Mouse (Mus musculus) bone marrow macrophage, adult 2 months (primary cell): ENCODE data around the gene Gp9.

Experiments used
- CTCF ChIP-seq: IDR thresholded peaks from 2 replicates; pipeline ENCODE4 v1.5.1; 2012; ENCODE audit warnings: low read depth, mild to moderate bottlenecking, low read length, moderate library complexity
- POLR2A ChIP-seq: IDR thresholded peaks from 2 replicates; pipeline ENCODE4 v1.6.1; 2012; ENCODE audit warnings: mild to moderate bottlenecking, low read depth, low read length, borderline replicate concordance

DNA sequence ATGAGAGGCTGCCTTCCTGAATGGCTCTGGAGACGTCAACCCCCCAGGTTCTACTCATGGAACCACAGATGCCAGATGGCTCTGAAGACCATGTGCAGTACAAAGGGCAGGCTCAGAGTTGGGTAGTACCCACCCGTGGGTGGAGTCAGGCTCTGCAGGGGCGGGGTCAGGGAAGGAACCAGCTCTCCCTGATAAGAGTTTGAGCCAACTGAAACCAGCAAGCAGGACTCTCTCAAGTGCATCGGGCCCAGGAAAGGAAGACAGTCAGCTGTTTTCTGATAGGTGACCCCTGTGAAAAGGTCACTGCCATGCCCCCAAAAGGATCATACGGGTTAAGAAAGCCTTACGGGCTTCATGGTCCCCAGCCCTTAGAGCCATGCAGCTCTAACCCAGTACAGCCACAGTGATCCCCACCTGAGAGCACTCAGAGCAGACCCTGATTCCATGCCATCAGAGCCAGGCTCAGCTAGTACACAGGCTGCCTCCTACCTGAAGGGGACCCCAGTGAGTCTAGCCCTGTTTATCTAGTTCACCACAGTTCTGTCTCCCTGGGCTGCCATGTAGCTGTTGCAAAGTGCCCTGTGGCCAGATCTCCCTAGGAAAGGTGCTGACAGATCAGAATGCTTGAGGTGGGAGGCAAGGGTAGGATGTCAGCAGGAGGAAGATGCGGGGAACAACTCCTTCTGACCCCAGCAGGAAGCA lies 13.1 kb downstream of the Gp9 start:
- TF ChIP-seq CTCF, result no peak
- TF ChIP-seq POLR2A, result no peak
